Mouse (Mus musculus): ENCODE measurements around the gene Calhm6. TPM values are rescaled to one million over a fixed set of nuclear protein-coding genes. Genes with fewer than 3 reads are reported as not detected.

Calhm6 gene
- 10 to 100 TPM; 27.3 to 28.8 TPM for polyA plus RNA-seq (2017; shearing (Covaris generic))

DNA sequence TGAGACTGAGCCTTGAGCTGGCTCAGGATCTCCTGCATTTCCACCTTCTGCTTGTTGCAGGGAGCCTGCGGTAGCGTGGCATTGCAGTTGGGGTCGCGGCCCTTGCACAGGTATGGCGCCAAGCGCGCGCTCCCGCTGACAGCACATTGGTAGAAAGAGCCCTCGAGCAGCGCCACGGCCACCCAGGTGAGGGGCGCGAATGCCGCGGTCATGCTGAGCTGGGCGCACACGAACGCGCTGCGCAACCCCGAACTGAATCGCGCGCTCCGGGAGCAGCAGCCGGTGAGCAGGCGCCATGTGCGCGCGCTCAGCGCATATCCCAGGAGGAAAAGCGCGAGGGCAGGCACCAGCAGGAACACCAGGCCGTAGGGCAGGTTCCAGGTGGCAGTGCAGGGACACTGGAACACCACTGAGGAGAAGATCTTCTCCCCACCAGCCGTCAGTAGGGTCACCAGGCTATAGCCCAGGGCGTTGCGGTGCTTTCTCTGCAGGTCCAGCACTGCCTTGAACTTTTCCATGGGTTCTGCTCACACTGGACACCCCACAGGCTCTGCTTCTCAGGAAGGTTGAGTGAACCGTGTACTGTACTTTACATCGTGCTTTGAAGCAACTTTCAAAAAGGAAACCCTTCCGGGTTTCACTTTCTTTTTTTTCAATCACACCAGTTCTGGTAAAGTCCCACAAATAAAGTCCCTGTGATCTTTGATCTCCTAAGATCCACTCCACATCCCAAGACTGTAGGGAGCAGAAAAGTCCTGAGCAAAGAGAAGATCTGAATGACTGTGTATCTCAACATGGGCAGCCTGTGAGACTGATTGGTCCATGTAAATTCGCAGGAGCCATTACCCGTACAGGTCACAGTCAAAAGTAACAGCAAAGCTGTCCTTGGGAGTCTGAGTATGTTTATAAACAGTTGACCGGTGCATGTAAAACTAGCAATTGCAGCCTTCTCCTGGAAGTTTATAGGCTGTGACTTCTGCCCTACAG, at the start of gene Calhm6:
Gene Calhm6 (minus strand): TSS at position 593 of the 987 bp plus-strand sequence.

DNA sequence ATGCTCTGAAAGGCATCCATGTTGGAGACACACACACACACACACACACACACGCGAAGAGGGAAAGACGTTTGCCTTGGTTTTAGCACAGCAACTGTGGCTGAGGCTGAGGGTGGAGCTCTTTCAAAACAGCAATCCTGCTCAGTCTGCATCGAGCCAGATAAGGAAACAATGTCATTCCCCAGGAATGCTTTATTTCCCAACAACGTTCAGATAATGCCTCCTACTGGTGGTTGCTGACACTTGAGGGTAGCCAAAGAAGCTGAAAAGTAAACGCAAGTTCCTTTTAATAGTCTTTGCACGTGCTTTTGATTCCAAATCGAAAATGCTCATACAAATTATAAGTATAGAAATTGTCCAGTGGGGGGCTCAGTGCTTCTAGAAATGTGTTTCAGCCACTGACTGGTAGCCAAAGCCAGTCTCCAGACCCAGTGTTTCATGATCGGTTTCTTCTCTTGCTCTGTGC, 31.3 kb downstream of the Calhm6 start, which contains the start of gene Calhm5:
Gene Calhm5 (minus strand): TSS at position 102 of the 466 bp plus-strand sequence.

Other genes starting within 250 kb of the Calhm6 start
- gene Rsph4a, start 222.9 kb downstream of the Calhm6 start, polyA plus RNA-seq (2017; shearing (Covaris generic)): not detected
- gene Zup1, start 176.7 kb downstream of the Calhm6 start, polyA plus RNA-seq (2017; shearing (Covaris generic)): 10 to 100 TPM; 63.0 to 71.7 TPM
- gene Rwdd1, start 108.4 kb downstream of the Calhm6 start, polyA plus RNA-seq (2017; shearing (Covaris generic)): 100 to 1,000 TPM; 155 to 157 TPM
- not detected for gene Trappc3l, start 90.4 kb downstream of the Calhm6 start, polyA plus RNA-seq (2017; shearing (Covaris generic))
- gene Calhm4, start 83.7 kb downstream of the Calhm6 start, polyA plus RNA-seq (2017; shearing (Covaris generic)): not detected
- gene Calhm5, start 31.5 kb downstream of the Calhm6 start, polyA plus RNA-seq (2017; shearing (Covaris generic)): not detected
- gene Dse, start 79.7 kb upstream of the Calhm6 start, polyA plus RNA-seq (2017; shearing (Covaris generic)): 1 to 10 TPM; 1.5 to 2.7 TPM
- gene Tspyl1, start 154.2 kb upstream of the Calhm6 start, polyA plus RNA-seq (2017; shearing (Covaris generic)): 10 to 100 TPM; 55.1 to 72.8 TPM
- gene Tspyl4, start 169.5 kb upstream of the Calhm6 start, polyA plus RNA-seq (2017; shearing (Covaris generic)): 10 to 100 TPM; 13.4 to 17.6 TPM